Mouse (Mus musculus) E14TG2a.4 (cell line): ENCODE results near the gene Olfr1396.

Experiments used
- CTCF ChIP-seq: conservative IDR thresholded peaks from 2 replicates; pipeline ENCODE4 v1.5.1; 2014; ENCODE audit warnings: low read length
- NANOG ChIP-seq: IDR thresholded peaks from 2 replicates; pipeline ENCODE4 v1.6.1; 2014; ENCODE audit warnings: borderline replicate concordance, low read length, mixed read lengths

GRCm38 (mm10) chr11:49103047-49103693, 11.5 kb downstream of the Olfr1396 start:
- TF ChIP-seq CTCF (peak; percentile 69), NANOG (no peak)
